Mouse (Mus musculus) midbrain, embryonic 13.5 days (tissue): Measurements from ENCODE around the gene Car15. TPM values are rescaled to one million over a fixed set of nuclear protein-coding genes. Genes with fewer than 3 reads are reported as not detected.
A peak's percentile ranks its signal among the peaks of the same experiment; 100 is the strongest.

Source experiments
- ATAC-seq: fragments of 200-750 bp; cut with Nextera tagmentation; 2 replicates; pipeline ENCODE4 v1.8.0; 2017; ENCODE audit warnings: mild to moderate bottlenecking, moderate TSS enrichment, moderate library complexity
- H3K27ac ChIP-seq: fragments of 300-500 bp; sonication (generic); 2 replicates; pipeline ENCODE4 v1.5.1; 2015; ENCODE audit warnings: inconsistent platforms, mild to moderate bottlenecking, moderate library complexity
- H3K27me3 ChIP-seq: fragments of 300-500 bp; sonication (generic); 2 replicates; pipeline ENCODE4 v1.6.1; 2015; ENCODE audit warnings: mild to moderate bottlenecking, inconsistent platforms
- H3K36me3 ChIP-seq: fragments of 300-500 bp; sonication (generic); 2 replicates; pipeline ENCODE4 v1.6.1; 2015; ENCODE audit warnings: mild to moderate bottlenecking, inconsistent platforms
- H3K4me1 ChIP-seq: fragments of 300-500 bp; sonication (generic); replicated peaks from 2 replicates; pipeline ENCODE4 v1.6.1; 2015; ENCODE audit warnings: inconsistent platforms
- H3K4me2 ChIP-seq: fragments of 300-500 bp; sonication (generic); replicated peaks from 2 replicates; pipeline ENCODE4 v1.6.1; 2015; ENCODE audit warnings: moderate library complexity, mild to moderate bottlenecking, inconsistent platforms
- H3K4me3 ChIP-seq: fragments of 300-500 bp; sonication (generic); replicated peaks from 2 replicates; pipeline ENCODE4 v1.5.1; 2015; ENCODE audit warnings: mild to moderate bottlenecking, inconsistent platforms
- H3K9ac ChIP-seq: fragments of 300-500 bp; sonication (generic); replicated peaks from 2 replicates; pipeline ENCODE4 v1.6.1; 2015; ENCODE audit warnings: mild to moderate bottlenecking, inconsistent platforms
- H3K9me3 ChIP-seq: fragments of 300-500 bp; sonication (generic); 2 replicates; pipeline ENCODE4 v1.6.1; 2016; ENCODE audit warnings: mild to moderate bottlenecking, inconsistent platforms
- WGBS: fragments of 180-500 bp; shearing (Covaris S2); methylation state at CpG from one replicate; pipeline ENCODE4 v1.1.7; 2015; 5-methylcytosine and 5-hydroxymethylcytosine counted together
- polyA plus RNA-seq: library from polyadenylated mRNA; unstranded; fragments of >200 nt; fragmentation: Nextera tagmentation; extraction: Ambion mirVana; gene quantifications from 2 replicates; pipeline ENCODE4 v1.2.1, GENCODE M21; 2015

The Car15 gene
- polyA plus RNA-seq, 1 experiment from 2014 or later = 5.5 TPM

DNA sequence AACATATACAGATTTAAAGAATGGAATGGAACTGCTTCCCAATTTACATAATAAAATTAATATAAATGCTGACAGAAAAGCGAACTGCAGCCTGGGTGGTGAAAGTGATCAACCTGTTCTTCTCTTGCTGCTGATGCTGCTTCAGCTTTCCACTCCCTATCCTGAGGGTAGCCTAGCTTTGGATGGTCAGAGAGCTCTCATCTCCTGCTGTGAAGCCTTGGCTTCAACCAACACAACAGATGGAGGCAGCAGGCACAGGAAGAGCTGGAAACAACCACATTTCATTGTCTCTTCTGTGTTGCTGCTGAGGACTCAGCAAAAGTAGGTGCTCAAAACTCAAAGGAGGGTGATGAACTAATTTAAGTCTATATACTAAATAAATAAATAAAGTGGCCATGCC lies 13.7 kb upstream of the Car15 start:
- Histone ChIP-seq H3K9me3 (no peaks in the 10 kb centered on the region), H3K27ac (no peak overlapping the region), H3K4me2 (no peak overlapping the region), H3K4me1 (no peaks in the 10 kb centered on the region), H3K27me3 (no peaks in the 10 kb centered on the region), H3K4me3 (no peak overlapping the region), H3K36me3 (peaks cover 85% of the 10 kb centered on the region), H3K9ac (no peak overlapping the region)
- 92% methylated on average over 1 of the region's 1 CpGs for WGBS
- ATAC-seq = no peak

DNA sequence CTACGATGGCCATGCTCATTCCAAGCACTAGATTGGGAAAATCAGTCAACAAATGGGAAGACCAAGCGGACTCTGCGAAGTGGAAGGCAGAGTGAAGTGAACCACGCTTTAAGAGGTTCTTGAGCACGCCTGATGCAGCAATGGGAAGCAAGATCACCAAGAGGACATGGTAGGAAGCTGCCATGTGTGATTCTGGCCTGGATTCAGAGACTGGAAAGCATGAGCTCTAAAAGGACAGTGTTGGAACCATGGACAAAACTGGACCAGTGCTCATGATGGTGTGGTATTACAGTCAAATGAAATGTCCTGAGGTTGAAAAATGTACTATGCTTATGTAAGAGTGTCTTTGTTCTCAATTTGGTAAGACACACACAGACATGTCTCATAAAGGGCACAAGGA lies 13.2 kb upstream of the Car15 start:
- Histone ChIP-seq H3K4me3 (no peak overlapping the region), H3K36me3 (peaks cover 85% of the 10 kb centered on the region), H3K27ac (no peak overlapping the region), H3K4me2 (no peak overlapping the region), H3K4me1 (no peaks in the 10 kb centered on the region), H3K27me3 (no peaks in the 10 kb centered on the region), H3K9me3 (no peaks in the 10 kb centered on the region), H3K9ac (no peak overlapping the region)
- 96% methylated on average over 5 of the region's 5 CpGs for WGBS
- no peak for ATAC-seq

DNA sequence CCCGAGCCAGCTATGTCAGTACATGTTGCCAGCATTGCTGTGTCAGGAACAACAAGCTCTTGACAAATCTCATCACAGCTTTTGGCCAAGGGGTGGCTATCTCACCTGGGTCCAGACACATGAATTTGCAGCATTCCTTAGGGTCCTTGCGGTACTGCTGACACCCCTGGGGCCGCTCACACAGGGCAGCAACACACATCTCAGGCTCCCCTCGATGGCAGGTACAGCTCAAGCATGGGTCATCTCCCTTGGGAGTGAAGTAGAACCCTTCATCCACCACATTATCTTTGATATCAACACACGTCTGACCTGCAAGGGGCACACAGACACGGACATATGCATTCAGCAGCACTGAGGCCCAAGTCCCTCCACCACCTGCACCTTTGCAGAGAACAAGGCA lies 11.3 kb upstream of the Car15 start:
- H3K9ac ChIP-seq = no peak overlapping the region
- H3K27ac ChIP-seq = no peak overlapping the region
- H3K4me3 ChIP-seq = no peak overlapping the region
- 0 out of 2 replicates have a peak, but pooled peaks have one; percentile 40 for ATAC-seq
- no peaks in the 10 kb centered on the region for H3K9me3 ChIP-seq
- no peaks in the 10 kb centered on the region for H3K4me1 ChIP-seq
- H3K27me3 ChIP-seq = no peaks in the 10 kb centered on the region
- WGBS = 86% methylated on average over 6 of the region's 6 CpGs
- peaks cover 87% of the 10 kb centered on the region for H3K36me3 ChIP-seq
- no peak overlapping the region for H3K4me2 ChIP-seq

DNA sequence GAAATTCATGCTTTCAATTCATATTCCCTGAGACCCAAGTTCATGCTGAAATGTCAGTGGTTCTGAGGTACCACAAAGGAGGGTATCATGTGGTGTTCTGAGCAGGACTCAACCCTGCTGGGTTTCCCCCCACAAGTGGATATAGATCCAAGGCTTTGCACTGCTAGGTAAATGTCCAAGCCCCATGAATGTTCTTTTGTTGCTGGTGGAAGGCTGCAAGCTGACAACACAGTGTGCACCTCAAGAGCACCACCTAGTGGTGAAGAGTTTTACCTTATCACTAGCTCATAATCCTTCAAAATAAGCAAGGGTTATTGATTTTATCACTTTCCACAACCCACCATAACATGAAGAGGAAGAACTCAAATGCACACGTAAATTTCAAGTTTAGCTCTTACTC lies 10.8 kb upstream of the Car15 start:
- 0 out of 2 replicates have a peak overlapping the region, but pooled peaks have one; percentile 41 for H3K9ac ChIP-seq
- peaks cover 87% of the 10 kb centered on the region for H3K36me3 ChIP-seq
- H3K9me3 ChIP-seq = no peaks in the 10 kb centered on the region
- no peak overlapping the region for H3K4me2 ChIP-seq
- peak overlapping the region; percentile 62 for H3K27ac ChIP-seq
- H3K4me1 ChIP-seq = no peaks in the 10 kb centered on the region
- 36% methylated on average over 1 of the region's 1 CpGs for WGBS
- peak; percentile 74; the same call in 1 of the 2 replicates for ATAC-seq
- H3K27me3 ChIP-seq = no peaks in the 10 kb centered on the region
- H3K4me3 ChIP-seq = no peak overlapping the region

DNA sequence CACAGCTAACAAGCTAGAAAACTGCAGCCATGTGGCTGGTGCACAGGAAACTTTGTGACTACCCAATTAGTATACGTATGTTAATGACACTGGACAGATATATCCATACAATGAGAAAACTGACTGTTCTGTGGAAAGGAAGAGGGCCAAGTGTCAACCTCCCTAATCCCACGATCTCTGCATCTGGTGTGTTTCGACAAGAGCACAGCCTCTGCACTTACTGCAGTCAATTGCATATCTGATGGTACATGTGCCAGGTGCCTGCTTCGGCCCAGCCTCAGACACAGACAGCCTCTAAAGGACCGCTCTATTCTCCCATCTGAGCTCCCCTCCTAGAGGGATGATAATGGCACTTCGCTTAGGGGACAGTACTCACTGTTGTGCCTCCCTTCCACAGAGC lies 10.3 kb upstream of the Car15 start:
- ATAC-seq = peak; percentile 34; the same call in 1 of the 2 replicates
- Histone ChIP-seq H3K4me3 (no peak overlapping the region), H3K9me3 (no peaks in the 10 kb centered on the region), H3K4me2 (no peak overlapping the region), H3K4me1 (no peaks in the 10 kb centered on the region), H3K27me3 (no peaks in the 10 kb centered on the region), H3K36me3 (peaks cover 89% of the 10 kb centered on the region), H3K9ac (0 out of 2 replicates have a peak overlapping the region, but pooled peaks have one; percentile 41), H3K27ac (peak overlapping the region; percentile 62)
- WGBS = 93% methylated on average over 6 of the region's 6 CpGs

DNA sequence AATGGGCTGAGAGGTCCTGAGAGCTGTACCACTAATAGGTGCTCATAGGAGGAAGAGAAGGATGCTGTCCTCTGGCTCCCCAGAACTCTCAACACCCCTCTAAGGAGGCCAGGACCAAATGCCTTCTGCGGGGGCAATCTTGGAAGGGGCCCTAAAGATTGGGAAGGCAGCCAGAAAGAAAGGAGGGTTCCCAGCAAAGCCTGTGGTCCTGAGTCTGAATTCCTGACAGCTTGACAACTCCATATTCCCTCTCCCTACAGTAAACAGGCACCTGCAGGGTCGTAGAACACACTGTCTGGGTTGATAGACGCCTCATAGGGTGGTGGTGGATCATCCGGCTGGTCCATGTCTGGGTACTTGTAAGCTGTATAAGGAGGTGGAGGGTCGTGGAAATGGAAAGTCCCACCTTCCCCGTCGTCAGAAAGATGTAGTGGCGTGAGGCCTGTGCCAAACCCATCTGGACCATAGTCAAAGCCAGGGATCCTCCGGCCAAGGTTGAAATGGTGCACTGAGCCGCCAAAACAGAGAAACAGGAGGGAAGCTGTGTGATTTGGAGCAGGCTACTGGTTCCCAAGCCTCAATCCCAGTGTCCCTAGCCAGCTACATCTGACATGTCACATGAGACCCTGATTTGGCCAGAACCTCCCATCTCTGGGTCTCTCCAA lies 5.7 kb upstream of the Car15 start:
- H3K36me3 ChIP-seq = peaks cover 91% of the 10 kb centered on the region
- H3K27ac ChIP-seq = no peak overlapping the region
- no peaks in the 10 kb centered on the region for H3K4me1 ChIP-seq
- no peak for ATAC-seq
- 92% methylated on average over 10 of the region's 10 CpGs for whole genome bisulfite sequencing
- H3K9me3 ChIP-seq = no peaks in the 10 kb centered on the region
- no peaks in the 10 kb centered on the region for H3K27me3 ChIP-seq
- H3K4me2 ChIP-seq = no peak overlapping the region
- no peak overlapping the region for H3K9ac ChIP-seq
- no peak overlapping the region for H3K4me3 ChIP-seq

DNA sequence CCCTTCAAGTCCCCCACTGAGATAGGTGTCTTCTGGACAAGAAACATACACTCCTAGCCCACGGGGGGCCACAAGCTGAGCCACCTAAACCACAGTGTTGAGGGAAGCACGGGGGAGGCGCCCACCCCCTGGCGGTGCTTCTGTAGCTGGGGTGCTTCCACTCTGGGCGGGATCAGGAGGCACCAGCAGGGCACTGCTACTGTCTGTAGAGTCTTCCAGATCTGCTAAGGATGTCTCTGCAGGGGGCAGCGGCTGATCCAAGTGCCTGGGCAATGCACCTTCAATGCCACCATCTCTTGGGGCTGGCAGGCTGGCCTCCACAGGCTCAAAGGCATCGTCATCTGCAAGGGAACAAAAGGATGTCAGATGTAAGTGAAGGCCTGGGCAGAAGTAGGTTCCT lies 4.3 kb upstream of the Car15 start:
- no peak overlapping the region for H3K4me3 ChIP-seq
- H3K9ac ChIP-seq = no peak overlapping the region
- 96% methylated on average over 7 of the region's 7 CpGs for WGBS
- no peak for ATAC-seq
- H3K36me3 ChIP-seq = peaks cover 90% of the 10 kb centered on the region
- no peak overlapping the region for H3K27ac ChIP-seq
- H3K4me2 ChIP-seq = no peak overlapping the region
- H3K27me3 ChIP-seq = peaks cover 8% of the 10 kb centered on the region
- H3K4me1 ChIP-seq = no peaks in the 10 kb centered on the region
- H3K9me3 ChIP-seq = no peaks in the 10 kb centered on the region

DNA sequence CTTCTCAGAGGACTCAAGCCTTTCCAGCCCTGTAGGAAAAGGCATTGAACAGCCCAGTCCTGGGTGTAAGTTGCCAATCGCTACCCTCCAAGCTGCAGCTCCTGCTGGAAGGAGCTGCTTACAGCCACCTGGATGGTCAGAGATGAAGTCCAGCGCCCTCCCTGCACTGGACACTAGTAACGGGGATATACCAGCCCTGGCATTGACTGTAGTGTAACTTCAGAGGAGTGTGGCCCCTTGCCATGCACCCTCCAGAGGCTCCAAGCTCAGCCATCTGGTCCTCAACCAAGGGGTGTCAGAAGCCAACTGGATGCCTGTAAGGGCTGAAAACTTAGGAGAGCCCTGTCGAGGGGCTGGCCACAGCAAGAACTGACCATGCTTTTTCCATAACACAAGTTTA lies 1.8 kb upstream of the Car15 start:
- no peak overlapping the region for H3K4me2 ChIP-seq
- no peak overlapping the region for H3K27ac ChIP-seq
- peaks cover 32% of the 10 kb centered on the region for H3K27me3 ChIP-seq
- H3K36me3 ChIP-seq = peaks cover 66% of the 10 kb centered on the region
- 88% methylated on average over 4 of the region's 4 CpGs for WGBS
- no peak overlapping the region for H3K9ac ChIP-seq
- H3K4me1 ChIP-seq = peaks cover 1% of the 10 kb centered on the region
- H3K4me3 ChIP-seq = no peak overlapping the region
- H3K9me3 ChIP-seq = no peaks in the 10 kb centered on the region
- no peak for ATAC-seq

DNA sequence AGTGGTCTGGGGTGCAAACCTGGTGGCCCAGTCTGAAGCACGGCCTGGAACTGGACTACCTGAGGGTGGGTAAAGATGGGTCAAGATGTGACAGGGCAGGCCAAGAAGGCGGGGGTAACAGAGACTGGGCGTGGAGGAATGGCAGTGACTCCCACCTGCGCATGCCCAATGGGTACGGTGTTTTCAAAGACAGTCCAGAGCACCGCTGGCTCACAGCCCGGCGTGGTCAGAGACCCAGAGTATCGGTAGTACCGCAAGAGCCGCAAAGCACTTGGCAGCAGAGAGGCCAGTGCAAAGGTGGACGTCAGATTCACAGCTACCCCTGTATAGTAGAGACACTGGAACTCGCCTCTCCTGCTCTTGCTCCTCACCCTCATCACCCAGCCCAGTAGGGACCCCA lies 2.7 kb downstream of the Car15 start:
- Histone ChIP-seq H3K4me3 (no peak overlapping the region), H3K27me3 (peaks cover 77% of the 10 kb centered on the region), H3K36me3 (peaks cover 21% of the 10 kb centered on the region), H3K27ac (no peak overlapping the region), H3K4me2 (0 out of 2 replicates have a peak overlapping the region, but pooled peaks have one; percentile 3), H3K4me1 (peaks cover 29% of the 10 kb centered on the region), H3K9me3 (no peaks in the 10 kb centered on the region), H3K9ac (no peak overlapping the region)
- ATAC-seq = no peak
- 55% methylated on average over 13 of the region's 13 CpGs for WGBS

DNA sequence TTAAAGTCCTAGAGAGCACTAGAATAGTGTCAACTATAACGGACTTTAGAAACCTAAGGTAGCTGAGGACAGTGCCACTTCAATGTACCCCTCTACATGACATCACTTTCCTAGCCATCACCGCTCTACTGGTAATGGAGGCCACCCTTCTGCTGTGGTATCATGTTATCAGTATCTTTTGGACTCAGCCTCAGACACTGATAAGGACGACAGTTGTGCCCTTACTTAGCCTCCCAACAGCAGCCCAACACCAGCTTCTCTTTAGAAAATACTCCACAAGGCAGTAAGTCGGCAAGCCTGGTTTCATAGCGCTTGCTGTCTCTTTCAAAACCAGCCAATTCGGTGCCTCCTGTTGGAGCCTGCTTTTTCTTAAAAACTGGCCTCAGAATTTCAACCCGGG lies 3.6 kb downstream of the Car15 start:
- Histone ChIP-seq H3K27ac (peak overlapping the region; percentile 87), H3K9me3 (no peaks in the 10 kb centered on the region), H3K36me3 (peaks cover 12% of the 10 kb centered on the region; the same call in 1 of the 2 replicates), H3K4me1 (peaks cover 29% of the 10 kb centered on the region), H3K27me3 (peaks cover 87% of the 10 kb centered on the region), H3K4me2 (peak overlapping the region; percentile 85), H3K4me3 (peak overlapping the region; percentile 58), H3K9ac (peak overlapping the region; percentile 82)
- WGBS = 59% methylated on average over 7 of the region's 7 CpGs
- ATAC-seq = peak; percentile 8; the same call in 1 of the 2 replicates

DNA sequence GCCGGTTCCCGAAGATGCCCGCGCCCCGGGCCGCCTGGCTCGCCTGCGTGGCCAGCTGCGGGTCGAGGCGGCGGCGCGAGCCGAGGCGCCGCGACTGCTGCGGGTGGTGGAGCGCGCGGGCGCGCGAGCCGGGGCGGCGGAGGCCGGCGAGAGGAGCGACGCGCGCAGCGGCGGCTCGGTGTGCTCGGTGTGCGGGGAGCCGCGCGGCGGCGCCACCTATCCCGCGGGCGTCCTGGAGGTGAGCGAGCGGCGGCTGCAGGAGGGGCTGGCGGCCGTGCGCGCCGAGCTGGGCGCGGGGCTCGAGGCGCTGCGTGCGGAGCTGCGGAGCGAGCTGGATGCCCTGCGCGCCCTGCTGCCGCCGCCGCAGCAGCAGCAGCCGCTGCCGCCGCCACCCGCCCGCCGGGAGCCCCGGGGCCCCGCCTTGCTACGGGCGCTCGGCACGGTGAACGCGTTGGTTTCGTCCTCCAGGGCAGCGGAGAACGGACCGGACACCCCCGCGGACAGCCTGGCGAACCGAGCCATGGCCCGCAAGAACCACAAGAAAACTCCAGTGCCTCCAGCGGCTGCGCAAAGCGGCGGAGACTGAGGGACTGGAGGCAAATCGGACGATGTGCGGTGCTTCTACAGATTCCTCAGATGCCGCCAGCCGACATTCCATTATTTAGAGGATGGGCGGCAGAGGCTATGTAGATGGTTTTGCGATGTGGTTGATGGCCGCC lies 4.3 kb downstream of the Car15 start:
- ATAC-seq = peak; percentile 81
- Histone ChIP-seq H3K27ac (peak overlapping the region; percentile 87), H3K36me3 (peaks cover 11% of the 10 kb centered on the region; the same call in 1 of the 2 replicates), H3K4me2 (peak overlapping the region; percentile 85), H3K4me1 (peaks cover 29% of the 10 kb centered on the region), H3K4me3 (peak overlapping the region; percentile 58), H3K9me3 (no peaks in the 10 kb centered on the region), H3K27me3 (peaks cover 89% of the 10 kb centered on the region), H3K9ac (peak overlapping the region; percentile 82)
- WGBS = under 1% methylated on average over 96 of the region's 103 CpGs

DNA sequence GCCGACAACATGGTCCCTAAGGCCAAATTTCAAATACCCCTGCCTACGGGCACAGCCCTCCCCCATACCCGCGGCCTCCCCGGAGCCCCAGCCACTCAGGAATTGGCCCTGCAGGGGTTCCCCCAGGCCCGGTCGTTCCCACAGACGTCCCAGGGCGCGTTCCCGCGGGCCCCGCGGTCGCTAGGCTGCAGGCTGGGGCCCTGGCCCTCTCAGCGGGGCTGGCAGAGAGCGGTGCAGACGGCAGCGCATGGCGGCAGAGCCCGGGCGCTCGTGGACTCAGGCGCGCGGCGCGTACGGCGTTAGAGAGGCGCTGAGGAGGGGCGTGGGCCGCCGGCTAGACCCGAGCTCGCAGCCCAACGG lies 4.9 kb downstream of the Car15 start:
- ATAC-seq = peak; percentile 76
- Histone ChIP-seq H3K4me2 (peak overlapping the region; percentile 85), H3K9me3 (no peaks in the 10 kb centered on the region), H3K27me3 (peaks cover 85% of the 10 kb centered on the region), H3K27ac (peak overlapping the region; percentile 87), H3K36me3 (peaks cover 5% of the 10 kb centered on the region; the same call in 1 of the 2 replicates), H3K9ac (peak overlapping the region; percentile 82), H3K4me1 (peaks cover 29% of the 10 kb centered on the region), H3K4me3 (peak overlapping the region; percentile 58)
- under 1% methylated on average over 36 of the region's 37 CpGs for WGBS
